Mouse (Mus musculus) heart, adult 10 weeks (tissue): ENCODE results near the gene Sema4d. TPM values are rescaled to one million over a fixed set of nuclear protein-coding genes. Genes with fewer than 3 reads are reported as not detected.

Source experiments
- polyA plus RNA-seq: library from polyadenylated mRNA; stranded (reverse); fragments of 350-450 nt; fragmentation: Illumina TruSeq; extraction: RNeasy Lipid Tissue Mini Kit (QIAGEN cat#74804); gene quantifications from one replicate; pipeline ENCODE4 v1.2.3, GENCODE M21; 2014; ENCODE audit warnings: low read depth, low replicate concordance

Gene Sema4d
- polyA plus RNA-seq: 39.1 TPM

DNA sequence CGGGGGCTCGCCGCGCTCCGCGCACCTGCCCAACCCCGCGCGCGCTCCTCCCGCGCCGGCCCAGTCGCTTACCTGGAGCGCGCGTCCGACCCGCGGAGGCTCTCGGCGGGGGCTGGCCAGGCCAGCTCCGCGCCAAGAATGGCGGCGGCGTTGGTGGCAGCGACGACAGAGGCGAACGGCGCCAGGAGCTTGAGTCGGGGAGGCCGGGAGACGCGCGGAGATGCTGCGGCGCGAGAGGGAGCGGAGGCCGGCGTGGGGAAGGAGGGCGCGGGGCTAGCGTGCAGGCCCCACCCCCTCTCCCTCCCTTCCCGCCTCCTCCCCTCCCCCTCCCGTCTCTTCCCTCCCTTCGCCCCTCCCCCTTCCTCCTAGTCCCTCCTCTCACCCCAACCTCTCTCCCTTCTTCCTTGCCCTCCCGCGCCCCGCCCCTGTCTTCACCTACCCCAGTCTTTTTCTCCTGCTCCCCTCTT lies at the start of gene Sema4d:
Sema4d (minus strand) TSS at position 323 of the 467 bp plus-strand sequence.

DNA sequence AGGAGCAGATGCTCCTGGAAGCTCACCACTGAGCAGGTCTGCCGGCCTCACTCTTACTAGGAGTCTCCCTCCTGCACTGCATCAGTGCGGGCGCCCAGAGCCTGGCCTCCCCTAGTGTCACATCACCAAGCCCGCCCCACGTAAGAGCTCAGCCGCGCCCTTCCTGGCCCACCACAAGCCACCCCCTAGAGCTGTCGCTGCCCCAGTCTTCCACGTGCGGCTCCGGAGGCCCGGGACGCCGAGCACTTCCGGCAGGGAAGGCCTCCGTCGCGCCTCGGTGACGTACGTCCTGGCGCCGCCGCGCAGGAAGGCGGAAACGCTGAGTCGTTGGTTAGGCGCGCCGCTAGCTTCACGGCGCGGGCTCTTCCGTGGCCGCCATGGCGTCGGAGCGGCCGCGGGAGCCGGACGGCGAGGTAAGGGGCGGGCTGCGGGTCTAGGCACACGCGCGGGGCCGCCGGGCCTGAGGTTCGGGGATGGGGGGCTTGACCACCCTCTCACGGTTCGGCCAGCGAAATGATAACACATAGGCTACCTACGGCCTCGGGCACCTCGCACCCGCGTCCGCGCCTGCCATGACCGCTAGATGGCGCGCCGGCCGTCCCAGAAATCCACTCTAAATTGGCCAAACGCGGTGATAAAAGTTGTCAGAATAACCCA lies 142.0 kb downstream of the Sema4d start, which contains the start of gene Secisbp2:
Secisbp2 (plus strand) TSS at position 290 of the 657 bp plus-strand sequence.

DNA sequence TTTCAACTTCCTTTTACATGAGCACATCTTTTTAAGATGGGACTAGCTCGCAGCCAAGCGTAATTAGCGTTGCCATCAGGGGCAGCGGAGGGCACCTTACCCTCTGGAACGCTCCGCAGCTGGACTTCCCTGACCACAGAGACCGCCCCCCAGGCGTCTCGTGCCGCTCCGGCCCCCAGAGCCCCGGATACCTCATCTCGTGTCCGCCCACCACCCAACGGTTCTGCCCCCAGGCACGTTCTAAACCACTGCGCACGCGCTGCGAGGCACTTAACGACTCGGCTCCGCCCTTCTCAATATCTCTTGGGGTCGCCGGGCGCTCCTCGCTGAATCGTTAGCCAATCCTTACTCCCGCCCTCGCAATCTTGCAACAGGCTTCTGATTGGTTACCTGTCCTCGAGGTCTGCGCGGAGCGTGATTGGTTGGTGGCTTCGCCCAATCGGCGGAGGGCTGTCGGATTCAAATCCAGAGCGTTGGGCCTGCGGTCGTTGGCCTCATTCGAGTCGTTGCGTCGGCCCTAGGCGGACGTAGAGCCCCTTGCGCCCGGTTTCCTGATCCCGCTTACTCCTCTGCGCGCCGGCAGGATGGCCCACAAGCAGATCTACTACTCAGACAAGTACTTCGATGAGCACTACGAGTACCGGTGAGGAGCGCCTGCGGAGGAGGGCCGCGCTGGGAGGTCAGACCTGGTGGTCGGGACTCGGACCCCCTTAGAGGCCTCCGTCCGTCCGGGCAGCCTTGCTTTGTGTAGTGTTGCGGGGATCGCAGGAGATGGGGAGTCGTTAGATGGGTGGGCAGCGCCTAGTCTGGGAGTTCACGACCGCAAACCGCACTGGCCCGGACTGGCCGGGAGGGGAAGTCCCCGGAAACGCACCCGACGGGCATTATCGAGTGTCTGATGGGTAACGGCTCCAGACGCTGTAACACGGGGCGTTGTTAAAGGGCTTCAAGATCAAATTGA lies 148.4 kb downstream of the Sema4d start, which contains the start of gene Cks2:
Cks2 (plus strand) TSS at position 404 of the 961 bp plus-strand sequence.

Other genes with a start within 250 kb of the Sema4d start
- gene Shc3, start 224.3 kb downstream of the Sema4d start, polyA plus RNA-seq: 0.29 TPM
- 1.8 TPM for gene Cks2, start 148.5 kb downstream of the Sema4d start, polyA plus RNA-seq
- 18.9 TPM for gene Secisbp2, start 142.1 kb downstream of the Sema4d start, polyA plus RNA-seq
- gene Gadd45g, start 52.9 kb upstream of the Sema4d start, polyA plus RNA-seq: 22.7 TPM